Mouse (Mus musculus) mouse embryonic stem cell (cell line): ENCODE data around the gene Plpp4.

Experiments used
- in situ Hi-C, 2 experiments: fragments of 300-500 bp; cut with MboI; formaldehyde crosslinking; loops; 1 replicate in 1 of 2; 3 replicates in 1 of 2; pipeline ENCODE4 v1.14.3; 2019 to 2020; ENCODE audit warnings: low sequenced_read_pairs in 2 of 2, low pct_unique_long_range_greater_than_20kb in 1 of 2, mixed read lengths in 1 of 2; ENCODE audit not compliant: unreplicated experiment in 1 of 2

Gene Plpp4

DNA sequence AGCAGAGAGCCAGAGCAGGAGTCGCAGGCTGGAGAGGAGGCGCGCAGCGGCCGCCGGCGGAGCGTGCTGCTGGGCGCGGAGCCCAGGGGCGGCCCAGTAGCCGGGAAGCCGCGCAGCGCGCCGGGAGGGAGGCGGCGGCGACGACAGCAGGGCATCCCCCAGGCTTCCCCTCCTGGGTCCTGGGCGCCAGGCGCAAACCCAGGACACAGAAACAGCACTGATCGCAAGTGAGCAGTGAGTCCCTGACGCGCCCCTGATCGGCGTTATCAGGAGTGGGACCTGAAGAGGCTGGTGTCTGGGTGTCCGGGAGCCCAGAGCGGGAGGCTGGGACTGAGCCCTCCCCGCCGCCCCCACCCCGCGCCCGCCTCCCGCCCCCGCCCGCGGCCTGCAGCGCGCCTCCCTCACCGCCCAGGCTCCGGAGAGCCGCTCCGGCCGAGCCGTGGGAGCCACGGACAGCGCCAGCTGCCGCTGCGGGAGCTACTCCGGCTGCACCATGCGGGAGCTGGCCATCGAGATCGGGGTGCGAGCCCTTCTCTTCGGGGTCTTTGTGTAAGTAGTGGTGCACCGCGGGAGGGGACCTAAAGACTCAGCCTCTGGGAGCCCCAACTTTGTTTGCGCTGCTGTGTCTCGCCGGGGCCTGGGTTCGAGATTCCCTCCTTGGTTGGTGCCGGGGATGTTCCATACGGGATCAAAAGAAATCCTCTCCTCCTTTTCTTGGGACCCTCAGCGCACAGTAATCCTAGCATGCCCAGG is at the start of gene Plpp4:
Gene Plpp4, plus strand, starts transcription at position 411 of the 753 bp plus-strand sequence.
- in situ Hi-C loops, result loop anchor here in 1 of 2 experiments (25.0 kb wide), 1 partner anchor 106 kb away; no protein-coding TSS in a partner anchor

GRCm38 (mm10) chr7:129215926-129216543 is 40.8 kb upstream of the Plpp4 start:
- in situ Hi-C loops, result no loop called here

DNA sequence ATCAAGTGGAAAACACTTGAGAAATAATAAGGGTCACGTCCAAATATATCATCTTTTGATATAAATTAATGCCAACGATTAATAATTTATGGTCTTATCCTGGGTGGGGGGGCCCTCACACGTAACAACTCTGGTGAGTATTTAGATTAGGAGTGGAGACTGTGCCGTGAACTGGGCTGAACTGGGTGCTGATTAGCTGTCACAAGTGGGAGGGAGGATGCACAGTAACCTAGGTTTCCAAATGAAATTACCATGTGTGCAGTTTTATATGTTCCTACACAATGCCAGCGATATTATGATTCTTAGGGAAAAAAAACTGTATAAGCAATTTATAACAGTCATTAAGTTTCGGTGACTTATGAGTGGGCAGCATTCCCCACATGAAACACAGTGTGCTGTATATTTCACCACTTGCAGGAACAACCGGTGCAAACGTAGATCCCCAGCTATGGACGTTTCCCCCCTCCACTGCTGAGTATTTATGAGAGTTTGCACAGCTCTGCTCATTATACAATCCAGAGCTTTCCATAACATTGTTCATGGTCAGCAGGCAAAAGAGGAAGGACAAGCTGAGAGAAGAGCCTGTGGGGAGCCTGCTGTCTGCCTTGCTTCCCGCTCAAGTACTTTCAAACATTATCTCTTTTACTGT is 40.2 kb upstream of the Plpp4 start:
- in situ Hi-C loops, result no loop called here

- in situ Hi-C loops, result no loop called here
Observed at GRCm38 (mm10) chr7:129220948-129221347, 35.9 kb upstream of the Plpp4 start.

DNA sequence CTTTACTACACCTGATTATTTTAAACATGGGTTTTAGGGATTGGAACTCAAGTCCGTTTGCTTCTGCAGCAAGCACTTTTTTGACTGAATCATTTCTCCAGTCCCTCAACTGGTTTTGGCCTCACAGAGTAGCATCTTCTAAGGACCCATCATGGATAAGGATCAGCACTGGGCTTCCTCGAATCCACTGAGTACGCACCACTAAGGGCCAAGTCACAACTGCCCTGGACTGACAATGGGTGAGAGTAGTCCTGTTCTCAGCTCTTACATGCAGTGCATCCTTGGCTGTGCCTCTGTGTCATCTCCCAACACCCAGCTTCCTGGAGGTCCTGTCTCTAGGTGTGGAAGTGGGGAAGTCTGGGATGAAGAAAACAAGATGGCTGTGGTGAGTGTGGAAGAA is 35.2 kb upstream of the Plpp4 start:
- in situ Hi-C loops, result no loop called here

DNA sequence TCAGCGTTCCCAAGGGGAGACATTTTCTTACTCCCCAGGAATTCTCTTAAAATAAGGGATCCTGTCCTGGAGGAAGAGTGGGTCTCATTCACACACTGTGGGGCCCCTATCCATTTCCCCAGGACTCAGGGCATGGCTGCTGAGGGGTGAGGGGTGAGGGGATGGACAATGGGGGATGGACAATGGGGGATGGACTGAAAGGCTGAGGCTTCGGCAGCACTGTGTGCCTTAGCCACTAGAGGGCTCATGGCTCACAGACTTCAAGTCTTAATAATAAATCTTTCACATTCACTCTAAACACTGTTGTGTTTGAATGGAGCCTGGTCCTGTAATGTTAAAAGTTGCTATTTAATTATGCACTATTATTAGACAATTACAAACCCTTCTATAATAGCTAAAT is 21.4 kb upstream of the Plpp4 start:
- in situ Hi-C loops, result no loop called here

DNA sequence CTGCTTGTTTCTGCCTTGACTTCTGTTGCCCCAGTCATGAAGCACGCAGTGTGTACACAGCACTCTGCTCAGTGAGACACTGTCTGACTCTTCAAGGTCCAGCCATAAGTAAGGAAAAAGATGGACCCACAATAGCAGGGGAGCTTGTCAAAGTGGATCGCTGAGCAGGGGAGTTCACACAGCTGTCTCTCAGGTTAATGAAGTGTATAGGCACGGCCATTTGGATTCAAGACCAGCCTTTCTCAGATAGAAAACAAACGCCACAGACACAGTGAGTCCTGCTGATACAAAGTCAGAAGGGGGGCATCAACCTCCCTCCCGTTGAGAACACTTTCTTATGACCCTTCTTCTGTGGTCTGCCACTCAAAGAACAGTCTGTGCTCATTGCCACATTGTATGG is 20.8 kb upstream of the Plpp4 start:
- in situ Hi-C loops, result no loop called here

DNA sequence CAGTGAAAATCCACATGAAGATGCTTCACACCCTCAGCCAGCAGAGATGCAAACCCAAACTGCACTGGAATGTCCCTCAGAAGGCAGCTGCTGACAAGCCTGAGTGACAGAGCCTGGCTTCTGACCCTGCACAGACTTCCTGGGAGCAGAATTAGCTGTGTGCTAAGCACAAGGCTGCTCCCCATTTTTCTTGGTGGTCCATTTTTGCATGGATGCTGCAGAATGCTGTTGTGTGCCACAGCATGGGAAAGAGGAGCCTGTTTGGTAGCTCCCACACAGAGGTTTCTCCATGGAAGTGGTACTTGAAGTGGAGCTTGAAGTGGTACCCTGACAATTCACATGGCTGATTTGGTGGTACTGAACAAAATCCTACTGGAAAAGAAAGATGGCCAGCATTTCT is 5.8 kb upstream of the Plpp4 start:
- in situ Hi-C loops, result loop anchor here in 1 of 2 experiments (25.0 kb wide), 1 partner anchor 111 kb away; no protein-coding TSS in a partner anchor

- in situ Hi-C loops, result loop anchor here in 1 of 2 experiments (25.0 kb wide), 1 partner anchor 109 kb away; no protein-coding TSS in a partner anchor
Observed at GRCm38 (mm10) chr7:129253406-129253805, 3.4 kb upstream of the Plpp4 start.

DNA sequence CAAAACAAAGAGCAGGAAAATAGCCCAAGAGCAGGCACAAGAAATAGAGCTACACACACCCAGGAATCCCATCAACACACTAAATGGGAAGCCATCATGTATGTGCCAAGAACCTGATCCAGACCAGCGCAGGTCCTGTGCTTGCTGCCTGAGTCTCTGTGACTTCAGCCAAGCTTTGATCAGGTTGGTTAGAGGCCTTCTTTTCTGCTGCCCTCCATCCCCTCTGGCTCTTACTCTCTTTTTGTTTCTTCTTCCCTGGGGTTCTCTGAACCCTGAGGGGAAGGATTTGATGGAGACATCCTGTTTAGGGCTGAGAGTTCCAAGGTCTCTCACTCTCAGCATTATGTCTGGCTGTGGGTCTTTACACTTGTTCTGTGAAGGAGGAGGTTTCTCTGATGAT is 2.7 kb upstream of the Plpp4 start:
- in situ Hi-C loops, result loop anchor here in 1 of 2 experiments (25.0 kb wide), 1 partner anchor 108 kb away; no protein-coding TSS in a partner anchor

DNA sequence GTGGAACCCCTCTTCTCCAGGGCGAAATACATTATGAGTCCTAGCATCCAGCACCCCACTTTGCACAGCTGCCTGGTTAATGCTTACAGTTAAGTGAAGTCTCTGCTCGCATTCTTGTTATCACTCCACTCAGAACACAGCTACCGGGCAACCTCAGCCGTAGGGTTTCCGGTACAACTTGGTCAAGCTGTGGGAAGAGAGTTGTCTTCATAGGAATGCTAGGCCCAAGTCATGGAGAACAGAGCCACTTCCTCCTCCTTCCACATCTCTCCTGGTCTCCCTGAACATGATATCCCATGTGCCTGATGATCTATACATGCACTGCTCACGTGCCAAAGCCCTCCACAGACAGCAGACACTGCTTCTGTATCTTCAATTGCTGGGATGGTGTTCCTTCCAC is 1.4 kb upstream of the Plpp4 start:
- in situ Hi-C loops, result loop anchor here in 1 of 2 experiments (25.0 kb wide), 1 partner anchor 107 kb away; no protein-coding TSS in a partner anchor

GRCm38 (mm10) chr7:129257374-129258018 is 665 bp downstream of the Plpp4 start:
- in situ Hi-C loops, result loop anchor here in 1 of 2 experiments (25.0 kb wide), 1 partner anchor 105 kb away; no protein-coding TSS in a partner anchor

DNA sequence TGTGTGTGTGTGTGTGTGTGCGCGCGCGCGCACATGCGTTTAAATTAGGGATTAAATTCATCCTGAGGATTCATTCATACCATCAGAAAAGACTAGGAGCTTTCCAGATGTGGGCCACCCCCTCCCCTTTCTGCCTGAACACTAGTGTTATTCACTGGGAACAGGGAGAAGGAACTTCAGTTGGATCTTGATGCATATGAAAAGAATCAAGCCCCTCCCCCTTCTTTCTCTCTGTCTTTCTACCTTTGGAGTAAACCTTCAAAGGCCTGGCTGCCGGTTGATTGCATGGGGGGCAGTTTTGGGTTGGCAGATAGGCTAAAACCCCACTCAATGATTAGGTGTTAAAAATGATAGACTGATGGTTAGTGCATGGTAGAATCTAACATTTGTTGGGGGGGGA is 1.5 kb downstream of the Plpp4 start:
- in situ Hi-C loops, result loop anchor here in 1 of 2 experiments (25.0 kb wide), 1 partner anchor 104 kb away; no protein-coding TSS in a partner anchor

- in situ Hi-C loops, result loop anchor here in 1 of 2 experiments (25.0 kb wide), 1 partner anchor 103 kb away; no protein-coding TSS in a partner anchor
Observed at GRCm38 (mm10) chr7:129259195-129259594, 2.4 kb downstream of the Plpp4 start.

GRCm38 (mm10) chr7:129273867-129274266 is 17.0 kb downstream of the Plpp4 start:
- in situ Hi-C loops, result loop anchor here in 1 of 2 experiments (25.0 kb wide), 1 partner anchor 88 kb away; no protein-coding TSS in a partner anchor

- in situ Hi-C loops, result loop anchor here in 1 of 2 experiments (25.0 kb wide), 1 partner anchor 88 kb away; no protein-coding TSS in a partner anchor
Observed at GRCm38 (mm10) chr7:129274726-129275125, 17.9 kb downstream of the Plpp4 start.

- in situ Hi-C loops, result no loop called here
Observed at GRCm38 (mm10) chr7:129277751-129278150, 20.9 kb downstream of the Plpp4 start.

DNA sequence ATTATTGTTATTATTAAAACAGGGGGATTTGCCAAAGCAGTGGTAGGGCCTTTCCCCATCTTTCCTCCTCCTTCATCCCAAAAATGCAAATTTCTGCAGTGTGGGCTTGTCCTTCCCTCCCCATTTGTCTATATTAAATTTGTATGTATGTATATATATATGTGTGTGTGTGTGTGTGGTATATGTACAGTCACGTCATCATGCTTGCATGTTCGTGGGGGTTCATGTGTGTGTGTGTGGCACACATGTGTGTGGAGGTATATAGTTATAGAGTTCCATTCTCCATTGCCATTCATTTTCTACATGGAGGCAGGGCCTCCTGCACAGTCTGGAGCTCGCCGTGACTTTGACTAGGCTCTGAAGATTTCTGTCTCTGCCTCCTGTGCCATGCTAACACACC is 22.0 kb downstream of the Plpp4 start:
- in situ Hi-C loops, result no loop called here
